Mouse (Mus musculus): ENCODE measurements around the gene Rps17.

The Rps17 gene

DNA sequence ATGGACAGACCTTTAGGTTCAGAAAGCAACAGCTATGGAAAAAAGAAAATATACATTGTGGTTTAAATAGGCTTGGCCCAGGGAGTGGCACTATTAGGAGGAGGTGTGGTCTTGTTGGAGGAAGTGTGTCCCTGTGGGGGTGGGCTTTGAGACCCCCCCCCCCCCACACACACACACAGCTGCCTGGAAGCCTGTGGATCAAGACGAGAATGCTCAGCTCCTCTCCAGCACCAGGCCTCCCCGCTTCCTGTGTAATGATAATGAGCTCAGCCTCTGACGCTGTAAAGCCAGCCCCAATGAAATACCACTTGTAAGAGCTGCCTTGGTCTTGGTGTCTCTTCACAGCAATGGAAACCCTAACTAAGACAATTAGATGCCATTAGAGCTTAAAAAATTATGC is 14.3 kb downstream of the Rps17 start:
- DNase-seq = no peak

- DNase-seq = no peak
Measured at GRCm38 (mm10) chr7:81327661-81328060, 17.4 kb downstream of the Rps17 start.

- DNase-seq = no peak
Measured at GRCm38 (mm10) chr7:81326859-81327258, 18.2 kb downstream of the Rps17 start.

GRCm38 (mm10) chr7:81326043-81326442 is 19.0 kb downstream of the Rps17 start:
- no peak for DNase-seq

- no peak for DNase-seq
Measured at GRCm38 (mm10) chr7:81321776-81322175, 23.3 kb downstream of the Rps17 start.

DNA sequence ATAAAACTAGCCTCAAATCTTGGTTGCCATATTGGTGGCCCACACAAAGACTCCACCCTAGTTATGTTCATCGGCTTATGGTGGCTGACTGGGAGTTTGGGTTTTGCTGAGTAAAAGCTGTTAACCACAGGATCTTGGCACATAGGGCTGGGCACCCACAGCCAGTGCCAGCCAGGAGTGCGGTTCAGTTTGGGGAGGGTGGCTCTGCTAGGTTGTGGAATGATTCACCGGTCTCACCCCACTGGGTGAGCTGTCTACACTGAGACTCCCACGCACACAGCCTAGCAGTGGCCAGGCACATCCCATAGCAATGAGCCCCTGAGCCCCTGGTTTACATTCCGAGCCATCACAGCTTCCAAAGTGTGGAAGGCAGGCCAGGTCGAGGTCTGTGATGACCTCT is 25.3 kb downstream of the Rps17 start:
- DNase-seq = no peak

DNA sequence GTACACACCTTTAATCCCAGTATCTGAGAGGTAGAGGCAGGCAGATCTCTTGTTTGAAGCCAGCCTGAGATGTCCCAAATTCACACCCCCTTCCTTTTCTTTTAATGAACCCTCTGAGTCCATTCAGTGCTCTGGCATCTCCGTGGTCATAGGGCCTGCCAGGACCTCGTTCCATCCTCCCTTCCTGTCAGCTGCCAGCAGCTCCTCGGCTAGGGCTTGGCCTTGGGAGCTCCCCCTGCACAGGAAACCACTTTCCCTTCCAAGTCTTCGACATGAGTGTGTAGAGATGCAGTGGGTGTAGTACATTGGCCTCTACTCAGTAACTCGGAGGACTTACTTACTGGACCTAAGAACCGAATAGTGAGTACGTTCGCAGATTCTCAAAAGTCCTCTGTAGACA is 29.5 kb downstream of the Rps17 start:
- DNase-seq = no peak

DNA sequence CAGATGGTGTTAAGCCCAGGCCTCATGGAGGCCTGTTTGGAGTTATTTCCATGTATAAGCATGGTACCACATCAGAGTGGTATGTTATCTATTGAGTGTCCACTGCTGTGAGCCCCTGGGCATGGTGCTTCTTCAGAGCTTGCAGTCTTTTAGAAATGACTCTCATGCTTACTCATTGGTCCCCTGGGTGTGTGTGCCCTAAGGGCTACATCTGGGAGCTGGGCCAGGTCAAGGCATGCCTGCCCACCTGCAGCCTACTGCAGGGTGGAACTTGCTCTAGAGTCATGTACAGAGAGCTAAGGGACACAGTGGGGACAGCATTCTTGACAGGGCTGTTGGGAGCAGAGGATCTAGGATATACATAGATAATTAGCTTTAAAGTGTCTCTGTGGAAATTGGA is 33.5 kb downstream of the Rps17 start:
- no peak for DNase-seq

DNA sequence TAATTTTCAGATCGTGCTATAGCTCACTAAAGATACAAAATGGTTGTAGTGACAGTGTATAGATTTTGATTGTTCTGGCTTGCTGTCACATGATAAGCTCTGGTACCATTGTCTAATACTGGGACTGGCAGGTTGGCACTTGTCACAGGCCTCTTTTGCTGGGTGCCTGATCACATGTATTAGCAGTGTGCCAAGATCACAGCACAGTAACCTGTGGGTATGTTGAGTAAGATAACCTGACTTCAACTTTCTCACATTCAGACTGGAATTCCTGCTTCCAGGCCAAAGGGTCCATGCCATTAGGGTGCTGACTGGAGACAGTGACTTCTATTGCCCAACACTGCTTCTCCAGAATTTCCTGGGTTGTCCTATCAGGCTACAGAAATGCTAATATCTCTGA is 33.9 kb downstream of the Rps17 start:
- no peak for DNase-seq

- DNase-seq = no peak
Measured at GRCm38 (mm10) chr7:81309247-81309646, 35.8 kb downstream of the Rps17 start.

DNA sequence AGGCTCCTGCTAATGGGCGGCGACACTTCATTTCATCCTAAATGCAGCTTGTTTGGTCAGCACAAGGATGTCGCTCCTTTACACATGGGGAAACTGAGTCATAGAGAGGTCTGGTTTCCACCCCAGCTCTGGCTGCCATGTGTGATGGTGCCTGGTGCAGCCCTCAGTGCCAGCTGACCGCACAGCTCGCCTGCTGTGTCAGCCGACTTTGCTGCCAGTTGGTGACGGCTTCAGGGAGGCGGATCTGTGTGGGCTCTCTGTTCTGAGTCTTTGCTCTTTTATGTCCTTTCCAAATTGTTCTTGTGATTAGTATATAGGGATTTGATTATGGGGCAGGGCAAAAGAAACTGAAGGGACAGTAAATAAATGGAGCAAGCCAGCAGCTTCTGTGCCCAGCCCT is 37.3 kb downstream of the Rps17 start:
- no peak for DNase-seq

DNA sequence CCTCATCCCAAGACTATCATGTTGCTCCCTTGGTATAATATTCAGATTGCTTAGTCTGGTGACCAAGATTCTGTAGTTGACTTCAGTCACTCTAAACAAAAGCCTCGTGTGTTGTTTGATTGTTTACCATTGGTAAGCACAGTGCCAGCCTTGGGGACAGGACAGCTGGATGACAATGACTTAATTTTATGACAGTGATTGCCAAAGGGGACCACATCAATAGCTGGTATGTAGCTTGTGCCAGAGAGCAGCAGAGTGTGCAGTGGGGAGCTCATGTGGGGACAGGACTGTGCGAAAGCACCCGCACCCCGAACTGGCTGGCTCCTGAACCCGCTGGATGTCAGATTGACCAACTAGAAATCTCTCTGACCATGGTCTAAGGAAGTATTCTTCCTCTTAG is 40.4 kb downstream of the Rps17 start:
- no peak for DNase-seq

- no peak for DNase-seq
Measured at GRCm38 (mm10) chr7:81304100-81304499, 41.0 kb downstream of the Rps17 start.

- DNase-seq = peak; percentile 31
Measured at GRCm38 (mm10) chr7:81303682-81304081, 41.4 kb downstream of the Rps17 start.

DNA sequence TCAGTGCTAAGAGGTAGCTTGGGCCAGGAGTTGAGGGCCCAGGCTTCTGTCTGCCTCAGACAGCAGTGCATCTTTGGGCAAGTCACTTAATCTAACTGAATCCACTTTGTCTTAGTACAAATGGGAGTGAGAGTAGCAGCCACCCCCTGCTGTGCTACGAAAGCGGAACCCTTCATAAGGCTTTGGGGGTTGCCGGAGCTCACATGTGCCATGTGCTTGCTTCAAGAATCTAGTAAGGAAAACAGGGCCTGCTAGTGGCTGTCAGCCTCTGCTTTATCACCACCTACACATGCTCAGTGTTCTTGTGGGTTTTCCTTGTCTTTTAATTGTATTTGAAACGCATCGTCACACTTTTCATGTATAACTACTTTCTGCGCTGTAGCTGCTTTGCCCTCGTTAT is 43.7 kb downstream of the Rps17 start:
- DNase-seq = no peak

GRCm38 (mm10) chr7:81298206-81298605 is 46.8 kb downstream of the Rps17 start:
- no peak for DNase-seq

DNA sequence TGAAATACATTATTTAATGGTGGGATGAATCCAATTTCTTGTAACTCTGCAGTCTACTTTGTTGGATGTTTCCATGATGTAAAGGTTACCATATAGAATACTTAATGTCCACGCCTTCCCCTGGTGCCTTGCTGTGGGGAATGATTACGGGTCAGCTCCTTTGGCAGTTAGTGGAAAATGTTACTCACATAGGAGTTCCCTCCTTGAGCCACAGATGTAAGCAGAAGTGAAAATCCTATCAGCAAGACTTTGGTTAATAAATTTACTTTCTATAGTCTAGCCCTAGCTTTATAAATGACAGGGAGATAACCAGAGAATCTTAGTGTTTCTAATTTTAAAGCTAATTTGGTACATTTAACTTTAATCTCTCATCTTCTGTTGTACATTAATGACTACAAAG is 49.9 kb downstream of the Rps17 start:
- no peak for DNase-seq

Measured in thymus, postnatal 14 days (tissue).